8 mouse cellular contexts compared by ENCODE assay signal in the genomic region with DNA sequence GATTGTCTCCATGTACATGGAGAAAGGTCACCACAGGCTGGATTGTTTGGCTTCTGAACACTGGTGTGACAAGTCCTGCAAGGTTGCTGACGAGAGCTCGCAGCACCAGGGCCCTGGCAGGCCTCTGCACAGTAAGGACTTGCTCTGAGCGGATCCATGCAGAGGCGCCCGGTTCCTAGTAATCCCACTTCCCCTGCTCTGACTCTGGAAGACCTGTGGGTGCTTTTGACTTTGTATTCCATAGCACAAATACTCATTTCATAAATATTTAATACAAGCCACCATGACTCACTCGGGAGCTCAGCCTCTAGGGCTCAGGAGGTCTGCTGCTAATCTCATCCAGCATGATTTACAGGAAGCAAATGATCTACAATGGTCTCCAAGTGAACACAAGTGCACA. TPM values are rescaled to one million over a fixed set of nuclear protein-coding genes. Genes with fewer than 3 reads are reported as not detected.
DNase-seq lines count a peak whose midpoint lies in the region; ATAC-seq and TF ChIP-seq lines count a peak whose summit lies in the region.

No protein-coding gene starts in this region.

- H3K27me3 ChIP-seq in kidney, embryonic 14.5 days (ENCODE audit: control insufficient read depth, insufficient read depth, low read length) = no peaks in the 10 kb centered on the region
- no peaks in the 10 kb centered on the region for H3K27me3 ChIP-seq in heart, postnatal 0 days (ENCODE audit: control insufficient read depth, insufficient read depth, low read length)
- no peaks in the 10 kb centered on the region for H3K27me3 ChIP-seq in intestine, embryonic 16.5 days (replicated peaks; ENCODE audit: control insufficient read depth, insufficient read depth, low read length)

- no peak overlapping the region for H3K4me3 ChIP-seq in kidney, embryonic 14.5 days (ENCODE audit: low read length)
- H3K4me3 ChIP-seq in heart, postnatal 0 days (ENCODE audit: low read depth, low read length) = no peak overlapping the region
- H3K4me3 ChIP-seq in intestine, embryonic 16.5 days (ENCODE audit: low read length) = no peak overlapping the region

- no peak overlapping the region for H3K9ac ChIP-seq in kidney, embryonic 14.5 days (ENCODE audit: low read depth, low read length)
- no peak overlapping the region; the same call in 1 of the 2 replicates for H3K9ac ChIP-seq in heart, postnatal 0 days (replicated peaks; ENCODE audit: low read depth, low read length)
- H3K9ac ChIP-seq in intestine, embryonic 16.5 days (ENCODE audit: low read depth, low read length) = no peak overlapping the region

- H3K36me3 ChIP-seq in kidney, embryonic 14.5 days (ENCODE audit: control insufficient read depth, insufficient read depth, low read length) = no peaks in the 10 kb centered on the region; the same call in 1 of the 2 replicates
- H3K36me3 ChIP-seq in heart, postnatal 0 days (replicated peaks; ENCODE audit: control insufficient read depth, insufficient read depth, low read length) = peaks cover 3% of the 10 kb centered on the region; the same call in 1 of the 2 replicates
- no peaks in the 10 kb centered on the region for H3K36me3 ChIP-seq in intestine, embryonic 16.5 days (ENCODE audit: control insufficient read depth, insufficient read depth, low read length)

- ATAC-seq in kidney, embryonic 14.5 days (ENCODE audit: low FRiP score, low TSS enrichment) = no peak
- no peak for ATAC-seq in heart, postnatal 0 days (ENCODE audit: insufficient read depth, low read depth)
- ATAC-seq in intestine, embryonic 16.5 days = no peak
- no peak for ATAC-seq in megakaryocyte-erythroid progenitor cell, adult 5-6 weeks (replicated peaks; ENCODE audit: low FRiP score, low TSS enrichment, poor library complexity, severe bottlenecking)

- TF ChIP-seq CTCF in heart, postnatal 0 days (IDR thresholded peaks at IDR 0.05; ENCODE audit: low read depth) = no peak

- 74% methylated on average over 6 of the region's 6 CpGs for WGBS in kidney, embryonic 14.5 days
- WGBS in heart, postnatal 0 days = 55% methylated on average over 6 of the region's 6 CpGs
- WGBS in intestine, embryonic 16.5 days = 68% methylated on average over 6 of the region's 6 CpGs

- H3K4me2 ChIP-seq in kidney, embryonic 14.5 days (replicated peaks; ENCODE audit: low read depth, low read length) = no peak overlapping the region
- no peak overlapping the region for H3K4me2 ChIP-seq in heart, postnatal 0 days (ENCODE audit: low read depth, low read length)
- no peak overlapping the region for H3K4me2 ChIP-seq in intestine, embryonic 16.5 days (ENCODE audit: low read depth, low read length)

- TF ChIP-seq EP300 in heart, postnatal 0 days (IDR thresholded peaks at IDR 0.05; ENCODE audit: low read depth) = no peak

- H3K4me1 ChIP-seq in kidney, embryonic 14.5 days (ENCODE audit: control insufficient read depth, insufficient read depth, low read length) = no peaks in the 10 kb centered on the region
- H3K4me1 ChIP-seq in heart, postnatal 0 days (ENCODE audit: control insufficient read depth, insufficient read depth) = peaks cover 24% of the 10 kb centered on the region
- H3K4me1 ChIP-seq in intestine, embryonic 16.5 days (ENCODE audit: control insufficient read depth, insufficient read depth, low read length) = no peaks in the 10 kb centered on the region

- peak; percentile 54 for DNase-seq in kidney, adult 11 months
- peak; percentile 86 for DNase-seq in NIH3T3 (ENCODE audit: low read depth)
- DNase-seq in heart, postnatal 0 days (ENCODE audit: low spot score) = no peak
- DNase-seq in lung, postnatal 25 days (ENCODE audit: low spot score) = peak; percentile 41
- no peak for DNase-seq in right cerebral cortex, postnatal 4 days

- no peaks in the 10 kb centered on the region for H3K9me3 ChIP-seq in kidney, embryonic 14.5 days (ENCODE audit: control insufficient read depth, low read length)
- no peaks in the 10 kb centered on the region for H3K9me3 ChIP-seq in heart, postnatal 0 days (replicated peaks; ENCODE audit: control insufficient read depth, low read length)
- H3K9me3 ChIP-seq in intestine, embryonic 16.5 days (ENCODE audit: control insufficient read depth, low read length) = no peaks in the 10 kb centered on the region

- H3K27ac ChIP-seq in kidney, embryonic 14.5 days (ENCODE audit: low read depth, low read length) = no peak overlapping the region
- peak overlapping the region; percentile 98 for H3K27ac ChIP-seq in heart, postnatal 0 days (ENCODE audit: low read depth)
- no peak overlapping the region for H3K27ac ChIP-seq in intestine, embryonic 16.5 days (ENCODE audit: low read length)

RNA-seq across cellular contexts. Expression of gene Tulp1, which starts 54.6 kb away (rescaled TPM):
- polyA plus RNA-seq in kidney, embryonic 14.5 days (2014; fragmentation: Nextera tagmentation; extraction: Ambion mirVana) = 5.1 and 5.6 TPM in 2 replicates
- 0.61 and 5.3 TPM in 2 replicates for total RNA-seq in heart, postnatal 0 days (2014; rRNA removed; ENCODE audit: low replicate concordance)
- 0.86 and 1.3 TPM in 2 replicates for polyA plus RNA-seq in heart, postnatal 0 days (2015; fragmentation: Nextera tagmentation; extraction: Ambion mirVana)
- polyA plus RNA-seq in intestine, embryonic 16.5 days (2015; fragmentation: Nextera tagmentation; extraction: Ambion mirVana) = 3.0 and 3.6 TPM in 2 replicates
- not detected in 2 replicates for total RNA-seq in megakaryocyte-erythroid progenitor cell, adult 5-6 weeks (2014; fragmentation: Nextera tagmentation)
- 0.99 TPM in 1 of 2 replicates, not detected in the other for total RNA-seq in megakaryocyte-erythroid progenitor cell, adult 5-6 weeks (2017)

Comparison
In these comparisons a context has a peak if more than half of its experiments do, and no peak if none do; other contexts are left out.
1. DNase-seq: peak in kidney, adult 11 months (single experiment), NIH3T3 (single experiment) and lung, postnatal 25 days (single experiment); none in heart, postnatal 0 days (single experiment) and right cerebral cortex, postnatal 4 days (single experiment).